Mouse (Mus musculus): ENCODE measurements at regions not wholly inside any gene's neighbourhood (a gene's known extent, or its start where the extent isn't known, plus 50 kb on each side); places are given as distances from the start of the nearest gene placed in this dataset.
"Not testable (repeated sequence)": the region's sequence is repeated elsewhere in the genome, so short reads cannot be mapped to it uniquely, and the experiment has no call there.

GRCm38 (mm10) chr8:78065890-78066493, 147.1 kb upstream of the Ttc29 start:
- peak; percentile 20 for DNase-seq (ENCODE audit: extremely low spot score, low spot score)

- no peak for DNase-seq (ENCODE audit: extremely low spot score, low spot score)
Observed at GRCm38 (mm10) chr8:78068087-78068910, 144.8 kb upstream of the Ttc29 start.

GRCm38 (mm10) chr8:78073821-78074220, 139.3 kb upstream of the Ttc29 start:
- no peak for DNase-seq (ENCODE audit: extremely low spot score, low spot score)

DNA sequence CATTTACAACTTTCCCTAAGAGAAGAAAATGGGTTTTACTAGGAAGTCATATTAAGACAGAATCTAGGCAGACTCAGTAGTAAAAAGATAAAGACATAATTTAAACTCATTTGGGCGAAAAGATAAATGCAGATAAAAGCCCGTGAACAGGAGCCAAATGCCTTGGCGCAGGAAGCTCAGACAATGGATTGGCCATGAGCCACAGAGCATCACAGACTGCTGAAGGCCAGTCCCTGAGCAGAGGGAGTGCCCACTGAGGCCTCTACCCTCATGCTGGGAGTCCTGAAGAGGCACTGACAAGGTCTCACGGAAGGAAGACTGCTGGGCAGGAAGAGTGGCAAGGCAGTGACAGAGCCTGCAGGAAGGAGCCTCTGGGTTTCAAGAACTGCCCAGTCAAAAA, 136.0 kb upstream of the Ttc29 start:
- no peak for DNase-seq (ENCODE audit: extremely low spot score, low spot score)

GRCm38 (mm10) chr8:78081395-78081794, 131.7 kb upstream of the Ttc29 start:
- not testable (repeated sequence) for DNase-seq (ENCODE audit: extremely low spot score, low spot score)

DNA sequence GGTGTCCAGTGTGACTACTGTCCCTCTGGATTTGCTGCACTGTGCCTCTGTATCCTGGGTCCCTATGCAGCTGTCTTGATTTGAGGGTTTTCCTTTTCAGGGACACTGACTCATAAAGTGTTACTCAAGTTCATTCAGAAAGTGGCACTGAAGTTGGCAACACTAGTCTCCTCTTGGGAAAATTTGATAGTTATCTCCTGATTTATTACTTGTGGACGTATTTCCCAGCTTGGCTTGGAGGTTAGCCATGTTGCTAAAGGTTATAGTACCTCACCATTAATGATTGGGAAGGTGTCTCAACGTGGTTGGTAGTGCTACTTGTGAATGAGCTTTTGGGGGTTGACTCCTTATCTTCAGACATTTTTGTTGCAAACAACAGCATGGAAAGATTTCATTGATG, 130.1 kb upstream of the Ttc29 start:
- no peak for DNase-seq (ENCODE audit: extremely low spot score, low spot score)

- DNase-seq (ENCODE audit: extremely low spot score, low spot score): no peak
Observed at GRCm38 (mm10) chr8:78086361-78086760, 126.7 kb upstream of the Ttc29 start.

- no peak for DNase-seq (ENCODE audit: extremely low spot score, low spot score)
Observed at GRCm38 (mm10) chr8:78090382-78091122, 122.5 kb upstream of the Ttc29 start.

- DNase-seq (ENCODE audit: extremely low spot score, low spot score): no peak
Observed at GRCm38 (mm10) chr8:78096383-78096782, 116.7 kb upstream of the Ttc29 start.

DNA sequence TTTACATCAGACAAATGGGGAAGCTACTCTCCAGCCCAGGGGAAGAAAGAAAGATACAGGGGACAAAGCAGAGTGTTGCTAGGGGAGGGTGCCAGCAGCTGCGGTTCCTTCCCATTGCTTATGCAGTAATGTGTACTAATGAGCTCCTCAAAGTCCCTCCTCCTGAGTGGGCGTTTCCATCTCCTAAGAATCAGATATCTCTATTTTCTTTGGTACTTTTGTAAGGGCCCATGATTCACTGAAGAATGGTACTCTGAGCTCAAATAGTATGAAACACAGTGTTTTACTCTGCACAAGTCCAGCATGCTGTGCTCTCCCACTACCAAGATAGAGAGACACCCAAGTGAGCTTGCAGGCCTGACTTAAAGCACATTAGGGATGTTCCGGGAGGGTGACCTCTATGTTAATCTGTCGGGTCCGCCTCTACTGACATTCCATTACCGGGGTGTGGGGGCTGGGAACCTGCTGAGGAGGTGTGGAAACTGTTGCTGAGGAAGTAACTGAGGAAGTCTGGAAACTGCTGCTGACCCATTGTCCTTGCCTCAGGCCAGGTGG, 114.8 kb upstream of the Ttc29 start:
- DNase-seq (ENCODE audit: extremely low spot score, low spot score): no peak

GRCm38 (mm10) chr8:78099091-78099490, 114.0 kb upstream of the Ttc29 start:
- DNase-seq (ENCODE audit: extremely low spot score, low spot score): no peak

DNA sequence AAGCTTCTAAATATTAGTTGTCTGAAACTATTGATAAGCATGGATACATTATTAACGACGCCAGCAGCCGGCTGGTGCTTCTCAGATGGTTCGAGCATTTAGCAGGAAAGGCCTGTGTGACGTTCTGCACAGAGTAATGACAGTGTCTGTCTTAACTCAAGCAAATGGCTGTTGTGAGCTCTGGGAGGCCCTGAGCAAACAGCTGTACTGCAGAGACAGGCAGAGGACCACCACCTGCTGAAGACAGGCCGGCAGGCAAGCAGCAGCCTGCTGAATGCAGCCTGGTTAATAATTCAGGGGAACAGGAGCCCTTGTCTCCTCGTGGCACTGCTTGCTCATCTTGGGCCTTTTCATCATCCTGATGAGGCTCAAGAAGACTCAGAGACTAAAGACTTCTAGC, 105.8 kb upstream of the Ttc29 start:
- no peak for DNase-seq (ENCODE audit: extremely low spot score, low spot score)

DNA sequence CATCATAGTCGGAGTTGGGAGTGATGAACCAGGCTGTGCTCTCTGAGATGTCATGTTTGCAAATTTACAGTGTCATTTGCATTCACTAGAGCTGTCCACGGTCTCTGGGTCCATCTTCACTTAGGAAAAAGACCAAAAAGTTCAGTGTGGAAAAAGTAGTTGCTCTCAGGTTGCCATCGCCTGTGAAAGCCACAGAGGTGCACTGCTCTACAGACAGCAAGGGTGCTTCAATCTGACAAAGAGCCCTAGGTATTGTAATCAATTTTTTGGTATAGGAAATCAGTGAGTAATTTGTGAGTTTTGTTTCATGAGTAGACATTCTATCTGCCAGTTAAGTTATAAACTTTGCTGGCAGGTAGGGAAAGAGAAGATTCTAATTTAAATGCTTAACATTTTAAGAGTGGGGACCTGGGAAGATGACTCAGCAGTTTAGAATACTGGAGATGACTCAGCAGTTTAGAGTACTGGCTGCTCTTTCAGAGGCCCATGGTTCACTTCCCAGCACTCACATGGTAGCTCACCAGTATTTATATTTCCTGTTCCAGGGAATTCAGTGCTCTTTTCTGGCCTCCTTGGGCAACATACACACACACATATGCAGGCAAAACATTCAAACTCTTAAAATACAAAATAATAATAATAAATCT, 103.0 kb upstream of the Ttc29 start:
- no peak for DNase-seq (ENCODE audit: extremely low spot score, low spot score)

- DNase-seq (ENCODE audit: extremely low spot score, low spot score): no peak
Observed at GRCm38 (mm10) chr8:78113105-78113504, 100.0 kb upstream of the Ttc29 start.

- DNase-seq (ENCODE audit: extremely low spot score, low spot score): no peak
Observed at GRCm38 (mm10) chr8:78114512-78114911, 98.6 kb upstream of the Ttc29 start.

GRCm38 (mm10) chr8:78117191-78117590, 95.9 kb upstream of the Ttc29 start:
- DNase-seq (ENCODE audit: extremely low spot score, low spot score): no peak

- no peak for DNase-seq (ENCODE audit: extremely low spot score, low spot score)
Observed at GRCm38 (mm10) chr8:78118493-78118892, 94.6 kb upstream of the Ttc29 start.

DNA sequence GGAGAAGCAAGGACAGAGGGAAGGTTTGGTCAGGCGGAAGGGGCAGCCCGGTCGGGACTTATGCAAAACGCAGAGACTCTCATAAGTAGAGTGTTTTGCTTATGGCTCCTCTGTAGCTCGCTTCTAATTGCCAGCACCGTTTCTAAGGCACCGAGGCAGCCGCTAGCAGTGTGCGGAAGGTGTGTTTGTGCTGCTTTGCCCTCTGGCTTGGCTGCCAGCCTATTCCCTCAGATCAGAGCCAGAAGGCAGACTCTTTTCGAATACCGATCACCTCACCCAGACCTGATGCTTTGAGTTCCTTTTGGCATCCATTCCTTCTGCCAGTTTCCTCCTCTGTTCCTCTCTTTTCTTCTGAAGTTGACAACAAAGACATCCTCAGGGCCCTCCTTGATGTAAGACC, 93.4 kb upstream of the Ttc29 start:
- no peak for DNase-seq (ENCODE audit: extremely low spot score, low spot score)

- peak; percentile 42 for DNase-seq (ENCODE audit: extremely low spot score, low spot score)
Observed at GRCm38 (mm10) chr8:78124248-78124647, 88.8 kb upstream of the Ttc29 start.

DNA sequence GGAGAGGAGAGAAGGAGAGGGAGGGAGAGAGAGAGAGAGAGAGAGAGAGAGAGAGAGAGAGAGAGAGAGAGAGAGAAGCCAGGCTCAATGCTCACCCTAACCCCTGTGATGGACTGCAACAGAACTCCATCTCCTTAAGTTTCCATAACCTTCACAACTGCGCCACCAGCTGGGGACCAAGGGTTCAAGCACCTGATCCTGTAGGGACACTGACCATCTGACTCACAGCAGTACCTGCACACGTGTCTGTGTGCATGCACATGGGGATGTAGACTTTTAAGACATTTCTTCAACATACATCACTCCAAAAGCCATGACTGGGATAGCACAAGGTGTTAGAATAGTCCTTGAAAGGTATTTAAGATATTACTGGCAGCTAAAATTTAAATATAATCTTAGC, 85.2 kb upstream of the Ttc29 start:
- DNase-seq (ENCODE audit: extremely low spot score, low spot score): no peak

DNA sequence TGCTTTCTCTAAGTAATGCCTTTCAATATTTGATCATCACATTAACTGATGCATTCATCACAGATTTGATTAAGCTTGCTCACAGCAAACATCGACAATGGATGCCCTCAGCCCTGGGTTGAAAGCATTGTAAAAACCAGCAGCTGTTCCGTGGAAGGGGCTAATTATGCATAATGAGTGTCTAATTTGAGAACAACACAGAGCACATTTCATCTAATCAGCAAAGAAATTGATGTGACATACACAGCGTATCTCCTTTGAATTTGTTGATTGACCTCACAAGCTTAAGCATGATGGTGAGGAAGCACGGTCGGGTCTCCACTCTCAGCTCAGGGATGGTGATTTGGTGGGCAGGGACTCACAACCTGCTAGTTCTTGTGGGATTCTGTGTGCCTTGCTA, 84.0 kb upstream of the Ttc29 start:
- DNase-seq (ENCODE audit: extremely low spot score, low spot score): no peak

GRCm38 (mm10) chr8:78139514-78139913, 73.6 kb upstream of the Ttc29 start:
- DNase-seq (ENCODE audit: extremely low spot score, low spot score): not testable (repeated sequence)

All from neural tube, embryonic 10.5 days (tissue).